Mouse (Mus musculus) neural tube, embryonic 13.5 days (tissue): ENCODE measurements at regions not wholly inside any gene's neighbourhood (a gene's known extent, or its start where the extent isn't known, plus 50 kb on each side); places are given as distances from the start of the nearest gene placed in this dataset.

Experiments used
- ATAC-seq: fragments of 200-750 bp; cut with Nextera tagmentation; 2 replicates; pipeline ENCODE4 v1.8.0; 2017; ENCODE audit warnings: low read depth, mild to moderate bottlenecking, moderate TSS enrichment, moderate library complexity
- H3K27ac ChIP-seq: fragments of 300-500 bp; sonication (generic); replicated peaks from 2 replicates; pipeline ENCODE4 v1.5.1; 2015; ENCODE audit warnings: moderate library complexity, mild to moderate bottlenecking, inconsistent platforms
- H3K27me3 ChIP-seq: fragments of 300-500 bp; sonication (generic); 2 replicates; pipeline ENCODE4 v1.6.1; 2015; ENCODE audit warnings: mild to moderate bottlenecking, inconsistent platforms
- H3K36me3 ChIP-seq: fragments of 300-500 bp; sonication (generic); 2 replicates; pipeline ENCODE4 v1.6.1; 2015; ENCODE audit warnings: mild to moderate bottlenecking, inconsistent platforms
- H3K4me1 ChIP-seq: fragments of 300-500 bp; sonication (generic); replicated peaks from 2 replicates; pipeline ENCODE4 v1.6.1; 2015; ENCODE audit warnings: inconsistent platforms
- H3K4me2 ChIP-seq: fragments of 300-500 bp; sonication (generic); 2 replicates; pipeline ENCODE4 v1.6.1; 2015; ENCODE audit warnings: inconsistent platforms, mild to moderate bottlenecking, moderate library complexity
- H3K4me3 ChIP-seq: fragments of 300-500 bp; sonication (generic); 2 replicates; pipeline ENCODE4 v1.5.1; 2015; ENCODE audit warnings: mild to moderate bottlenecking, inconsistent platforms
- H3K9ac ChIP-seq: fragments of 300-500 bp; sonication (generic); 2 replicates; pipeline ENCODE4 v1.6.1; 2015; ENCODE audit warnings: moderate library complexity, mild to moderate bottlenecking, inconsistent platforms
- H3K9me3 ChIP-seq: fragments of 300-500 bp; sonication (generic); 2 replicates; pipeline ENCODE4 v1.6.1; 2016; ENCODE audit warnings: inconsistent platforms
- WGBS: fragments of 180-500 bp; shearing (Covaris S2); methylation state at CpG from one replicate; pipeline ENCODE4 v1.1.7; 2015; 5-methylcytosine and 5-hydroxymethylcytosine counted together

DNA sequence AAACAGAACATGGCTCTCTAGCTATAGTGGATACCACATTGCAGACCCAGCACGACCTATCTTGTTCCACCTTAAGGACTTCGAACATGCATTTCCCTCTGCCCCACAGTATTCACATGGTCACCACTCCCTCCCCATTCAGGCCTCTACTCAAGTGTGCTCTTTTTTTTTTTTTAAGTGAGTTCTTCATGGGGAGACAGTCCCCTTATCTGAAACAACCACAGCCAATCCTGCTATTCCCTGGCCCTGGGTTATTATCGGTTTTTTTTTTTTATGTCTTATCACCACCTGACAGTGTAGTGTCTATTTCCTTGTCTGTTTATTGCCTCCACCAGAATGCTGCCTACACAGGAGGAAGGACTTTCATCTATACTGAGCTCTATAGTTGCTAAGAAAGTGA, 125.6 kb upstream of the Parp11 start:
- Histone ChIP-seq H3K9ac (no peak overlapping the region), H3K36me3 (no peaks in the 10 kb centered on the region), H3K9me3 (no peaks in the 10 kb centered on the region), H3K4me1 (0 out of 2 replicates have a peak, but pooled peaks cover 4% of the 10 kb centered on the region), H3K27ac (no peak overlapping the region), H3K4me3 (no peak overlapping the region), H3K27me3 (no peaks in the 10 kb centered on the region), H3K4me2 (no peak overlapping the region)
- 86% methylated on average over 3 of the region's 3 CpGs for WGBS
- ATAC-seq = no peak

DNA sequence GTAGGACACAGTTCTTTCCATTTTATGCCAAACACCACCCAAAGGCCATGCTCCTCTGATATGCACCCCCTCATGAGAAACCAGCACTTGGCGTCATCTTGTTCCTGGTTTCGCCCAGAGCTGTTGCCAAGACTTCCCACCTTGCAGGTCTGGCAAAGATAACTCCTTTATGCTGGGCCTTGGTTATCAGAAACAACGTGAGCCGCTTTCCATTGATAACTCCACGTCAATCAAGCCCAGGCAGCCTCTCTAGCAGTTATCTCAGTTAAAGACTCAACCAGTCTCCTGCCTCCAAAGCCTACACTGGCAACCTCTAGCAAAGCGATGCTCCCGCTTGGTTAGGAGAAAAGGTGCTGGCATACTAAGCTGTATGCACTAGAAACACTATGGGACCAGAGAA, 124.2 kb upstream of the Parp11 start:
- Histone ChIP-seq H3K27me3 (no peaks in the 10 kb centered on the region), H3K9me3 (no peaks in the 10 kb centered on the region), H3K27ac (no peak overlapping the region), H3K4me1 (0 out of 2 replicates have a peak, but pooled peaks cover 4% of the 10 kb centered on the region), H3K4me3 (no peak overlapping the region), H3K4me2 (no peak overlapping the region), H3K9ac (no peak overlapping the region), H3K36me3 (no peaks in the 10 kb centered on the region)
- 82% methylated on average over 7 of the region's 7 CpGs for WGBS
- no peak for ATAC-seq

DNA sequence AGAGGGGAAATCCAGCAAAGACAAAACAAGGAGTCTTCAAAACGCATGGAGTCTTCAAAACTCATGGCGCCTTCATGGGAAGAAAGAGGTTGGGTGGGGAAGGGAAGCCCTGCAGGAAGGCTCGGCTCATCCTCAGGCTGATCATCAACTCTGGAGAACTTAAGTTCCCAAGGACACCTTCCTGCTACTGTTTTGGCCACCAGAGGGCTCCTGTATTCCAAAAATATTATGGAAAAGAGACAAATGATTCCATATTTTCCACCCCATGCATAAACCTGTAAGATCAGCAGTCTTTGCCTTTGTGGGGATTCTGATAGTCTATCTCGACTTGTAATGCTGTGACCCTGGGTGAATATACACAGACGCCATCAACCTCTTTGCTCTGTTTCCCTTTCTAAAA, 121.7 kb upstream of the Parp11 start:
- H3K4me2 ChIP-seq = no peak overlapping the region
- H3K36me3 ChIP-seq = no peaks in the 10 kb centered on the region
- no peak overlapping the region for H3K4me3 ChIP-seq
- H3K9me3 ChIP-seq = no peaks in the 10 kb centered on the region
- peaks cover 19% of the 10 kb centered on the region for H3K4me1 ChIP-seq
- ATAC-seq = no peak
- H3K9ac ChIP-seq = no peak overlapping the region
- H3K27me3 ChIP-seq = no peaks in the 10 kb centered on the region
- WGBS = 63% methylated on average over 5 of the region's 5 CpGs
- no peak overlapping the region for H3K27ac ChIP-seq

DNA sequence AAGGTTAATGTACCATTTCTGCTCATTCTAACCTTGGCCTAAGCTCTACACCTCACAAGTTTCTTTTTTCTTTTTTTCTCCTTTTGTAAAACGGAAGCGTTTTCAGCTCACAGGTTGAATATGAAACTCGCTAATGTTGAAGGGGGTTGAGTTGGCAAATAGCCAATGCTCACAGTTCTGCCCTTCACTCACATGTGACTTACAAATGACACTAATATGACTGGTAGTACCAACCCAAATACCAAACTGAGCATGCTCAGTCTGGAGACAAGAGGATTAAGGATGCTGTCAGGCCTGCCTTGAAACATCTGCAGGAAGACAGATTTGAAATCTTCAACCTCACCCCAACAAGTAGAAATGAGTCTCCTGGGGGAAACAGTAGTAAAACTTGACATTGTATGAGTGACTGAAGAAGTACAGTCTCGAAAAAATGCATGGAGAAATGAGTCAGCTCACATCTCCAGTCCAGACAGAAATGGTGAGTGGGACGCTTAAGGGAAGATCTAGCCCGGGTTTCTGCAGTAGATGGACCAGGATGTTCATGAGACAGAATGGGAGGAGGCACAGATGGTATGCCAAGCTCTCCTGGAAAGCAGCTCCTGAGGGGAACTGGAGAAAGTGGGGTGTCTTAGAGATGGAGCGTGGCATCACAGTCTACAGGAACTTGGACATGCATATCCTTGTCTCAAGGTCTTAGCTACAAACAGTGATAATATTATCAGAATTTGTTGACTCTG, 120.9 kb upstream of the Parp11 start:
- Histone ChIP-seq H3K27me3 (no peaks in the 10 kb centered on the region), H3K36me3 (no peaks in the 10 kb centered on the region), H3K4me2 (no peak overlapping the region), H3K9ac (no peak overlapping the region), H3K4me3 (no peak overlapping the region), H3K4me1 (peaks cover 23% of the 10 kb centered on the region), H3K9me3 (no peaks in the 10 kb centered on the region), H3K27ac (no peak overlapping the region)
- no peak for ATAC-seq
- WGBS = 90% methylated on average over 7 of the region's 7 CpGs

DNA sequence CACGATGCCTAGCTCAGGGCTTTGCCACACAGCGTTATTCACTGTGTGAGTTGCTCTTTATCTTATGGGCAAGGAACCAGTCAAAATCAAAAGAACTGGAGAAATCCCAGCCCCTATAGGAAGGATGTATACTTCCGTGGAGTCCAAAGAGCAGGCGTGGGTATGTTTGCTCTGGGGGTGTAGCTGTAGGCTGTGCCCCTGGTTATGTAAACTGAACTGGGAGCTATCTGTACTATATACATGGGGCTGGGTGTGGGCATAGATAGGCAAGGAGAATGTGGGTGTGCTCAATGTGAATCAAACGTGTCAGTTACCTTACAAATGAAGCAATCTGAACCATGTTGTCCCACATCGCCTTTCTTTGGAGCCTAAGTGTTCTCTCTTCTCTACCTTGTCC, 120.3 kb upstream of the Parp11 start:
- Histone ChIP-seq H3K4me1 (peaks cover 29% of the 10 kb centered on the region), H3K36me3 (no peaks in the 10 kb centered on the region), H3K4me2 (no peak overlapping the region), H3K9ac (no peak overlapping the region), H3K27ac (no peak overlapping the region), H3K27me3 (no peaks in the 10 kb centered on the region), H3K4me3 (no peak overlapping the region), H3K9me3 (no peaks in the 10 kb centered on the region)
- 92% methylated on average over 6 of the region's 6 CpGs for WGBS
- no peak for ATAC-seq

DNA sequence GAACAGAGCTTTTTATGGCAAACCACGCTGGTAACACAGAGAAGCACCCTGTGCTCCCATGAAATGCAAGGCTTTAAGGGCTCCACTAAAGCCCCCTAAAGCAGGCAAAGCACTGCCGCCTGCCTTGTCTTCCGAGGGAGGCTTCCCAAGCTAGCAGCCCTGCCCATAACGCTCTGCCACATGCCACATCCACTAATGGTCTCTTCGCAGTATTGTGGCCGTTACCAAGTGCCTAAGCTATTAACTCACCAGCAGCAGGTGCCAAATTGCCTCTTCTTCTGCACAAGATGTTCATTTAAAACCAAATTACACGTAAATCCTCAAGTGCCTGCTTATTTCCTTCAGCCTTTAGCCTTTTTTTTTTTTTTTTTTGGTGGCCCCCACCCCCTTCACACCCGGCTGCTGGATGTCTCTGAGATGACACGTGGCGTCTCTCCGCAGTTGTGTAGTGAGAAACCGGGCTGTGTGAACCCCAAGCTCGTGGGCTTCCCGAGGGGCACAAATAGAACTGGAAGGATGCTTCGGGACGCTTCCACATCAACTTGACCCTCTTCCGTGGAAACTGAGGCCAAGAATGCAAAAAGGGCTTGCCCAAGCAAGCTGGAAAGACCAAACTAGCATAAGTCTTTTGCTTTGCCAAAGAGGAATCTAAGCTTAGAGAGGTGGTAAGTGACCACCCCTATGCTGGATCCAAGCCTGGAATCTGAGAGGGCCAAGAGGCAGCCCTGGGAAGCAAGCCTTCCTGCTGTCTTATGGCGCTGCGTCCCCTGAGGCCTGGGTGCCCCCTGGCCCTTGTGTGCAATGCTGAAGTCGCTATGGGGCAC, 117.2 kb upstream of the Parp11 start:
- 26% methylated on average over 20 of the region's 20 CpGs for WGBS
- Histone ChIP-seq H3K9ac (peak overlapping the region; percentile 71), H3K27me3 (no peaks in the 10 kb centered on the region), H3K36me3 (no peaks in the 10 kb centered on the region), H3K4me2 (peak overlapping the region; percentile 72), H3K9me3 (no peaks in the 10 kb centered on the region), H3K4me3 (peak overlapping the region; percentile 49), H3K4me1 (peaks cover 29% of the 10 kb centered on the region), H3K27ac (peak overlapping the region; percentile 77)
- peak; percentile 57 for ATAC-seq

DNA sequence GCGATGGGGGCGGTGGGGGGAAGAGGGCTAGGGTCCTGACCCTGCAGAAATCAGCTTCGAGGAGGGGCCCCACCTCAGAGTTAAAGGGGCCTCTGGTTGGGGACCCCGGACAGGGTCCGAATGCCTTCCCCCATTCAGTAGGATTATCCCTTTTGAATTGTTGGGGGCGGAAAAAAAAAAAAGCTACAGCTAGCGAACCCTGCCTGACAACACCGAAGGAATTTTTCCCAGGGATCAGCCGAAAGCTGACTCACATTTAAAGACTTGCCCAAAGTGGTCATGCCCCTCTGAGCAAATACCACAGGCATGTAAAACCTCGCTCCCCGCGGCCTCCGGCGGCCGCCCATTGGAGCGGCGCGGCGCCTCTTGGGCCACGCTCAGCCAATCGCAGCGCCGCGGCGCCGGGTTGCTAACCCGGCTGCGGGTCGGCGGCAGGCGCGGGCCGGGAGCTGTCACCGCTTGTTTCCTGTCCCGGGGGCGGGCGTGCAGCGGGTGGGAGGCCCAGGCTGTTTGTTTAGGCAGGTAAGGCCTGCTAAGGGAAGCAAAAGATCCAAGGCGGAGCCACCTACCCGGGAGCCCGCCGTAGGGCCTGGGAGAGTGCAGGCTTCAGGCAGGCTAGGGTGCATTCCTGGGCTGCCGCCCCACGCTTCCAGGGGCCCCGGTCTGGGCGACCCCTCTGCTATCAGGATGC, 116.5 kb upstream of the Parp11 start:
- Histone ChIP-seq H3K4me3 (peak overlapping the region; percentile 49), H3K9me3 (no peaks in the 10 kb centered on the region), H3K9ac (peak overlapping the region; percentile 71), H3K36me3 (no peaks in the 10 kb centered on the region), H3K27me3 (no peaks in the 10 kb centered on the region), H3K27ac (peak overlapping the region; percentile 81), H3K4me1 (peaks cover 26% of the 10 kb centered on the region), H3K4me2 (peak overlapping the region; percentile 72)
- ATAC-seq = peak; percentile 94
- under 1% methylated on average over 46 of the region's 46 CpGs for WGBS

DNA sequence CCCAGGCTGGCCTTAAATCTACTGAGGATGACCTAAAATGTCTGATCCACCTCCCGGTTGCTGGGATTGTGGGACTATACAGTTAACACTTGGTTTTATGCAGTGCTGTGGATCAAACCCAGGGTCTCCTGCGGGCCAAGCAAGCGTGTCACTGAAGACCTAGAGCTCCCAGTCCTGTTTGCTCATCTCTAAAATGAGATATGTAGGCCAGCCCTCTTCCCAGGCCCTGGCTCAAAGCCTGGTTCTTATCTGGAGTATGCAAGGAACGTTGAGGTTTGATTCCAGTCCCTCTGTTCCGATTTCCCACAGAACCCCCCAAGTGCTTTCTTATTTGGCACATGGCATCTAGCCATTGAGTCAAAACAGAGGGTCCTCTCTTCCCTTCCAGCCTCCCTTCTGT, 115.5 kb upstream of the Parp11 start:
- H3K4me2 ChIP-seq = 0 out of 2 replicates have a peak overlapping the region, but pooled peaks have one; percentile 72
- H3K9ac ChIP-seq = no peak overlapping the region
- ATAC-seq = no peak
- H3K36me3 ChIP-seq = no peaks in the 10 kb centered on the region
- no peak overlapping the region for H3K4me3 ChIP-seq
- H3K4me1 ChIP-seq = peaks cover 35% of the 10 kb centered on the region
- 81% methylated on average over 5 of the region's 5 CpGs for WGBS
- no peaks in the 10 kb centered on the region for H3K9me3 ChIP-seq
- peak overlapping the region; percentile 81; the same call in 1 of the 2 replicates for H3K27ac ChIP-seq
- no peaks in the 10 kb centered on the region for H3K27me3 ChIP-seq

DNA sequence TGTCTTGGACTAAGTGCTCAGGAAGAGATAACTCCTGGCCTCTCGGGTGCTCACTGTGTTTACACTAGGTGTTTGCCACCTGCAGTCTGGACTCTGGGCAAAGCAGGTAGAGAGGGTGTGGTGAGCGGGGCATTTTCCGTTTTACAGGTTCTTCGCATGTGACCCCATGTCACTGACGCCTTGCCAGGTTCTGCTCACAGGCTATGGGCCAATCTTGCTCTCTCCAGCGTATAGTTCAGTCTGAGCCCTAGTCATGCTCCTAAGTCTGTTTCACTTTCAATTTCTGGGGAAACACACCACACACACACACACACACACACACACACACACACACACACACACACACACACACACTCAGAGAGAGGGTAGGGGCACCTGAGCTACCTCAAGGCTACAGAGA, 112.4 kb upstream of the Parp11 start:
- WGBS = 95% methylated on average over 6 of the region's 6 CpGs
- Histone ChIP-seq H3K27ac (no peak overlapping the region), H3K4me3 (no peak overlapping the region), H3K27me3 (no peaks in the 10 kb centered on the region; the same call in 1 of the 2 replicates), H3K4me2 (no peak overlapping the region), H3K4me1 (peaks cover 58% of the 10 kb centered on the region), H3K9ac (no peak overlapping the region), H3K36me3 (no peaks in the 10 kb centered on the region), H3K9me3 (no peaks in the 10 kb centered on the region)
- ATAC-seq = no peak

DNA sequence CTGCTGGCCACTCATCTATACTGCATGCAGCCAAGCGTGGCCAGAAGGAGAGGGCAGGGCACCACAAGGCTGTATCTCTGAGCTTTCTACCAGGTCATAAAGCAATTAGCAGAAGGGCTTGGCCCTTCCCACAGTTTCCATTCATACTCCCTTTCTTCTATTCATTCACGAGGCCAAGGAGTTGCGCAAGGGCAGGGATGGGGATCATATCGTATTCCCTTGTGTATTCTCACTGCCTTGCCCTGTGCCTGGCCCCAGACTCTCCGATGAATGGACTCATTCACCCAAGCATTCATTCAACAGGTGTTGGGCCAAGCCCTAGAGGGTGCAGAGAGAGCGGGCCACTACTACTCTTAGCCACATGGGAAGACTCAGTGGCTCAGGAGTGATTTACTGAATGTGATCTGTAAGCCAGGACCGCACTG, 111.2 kb upstream of the Parp11 start:
- ATAC-seq = no peak
- 24% methylated on average over 7 of the region's 7 CpGs for WGBS

DNA sequence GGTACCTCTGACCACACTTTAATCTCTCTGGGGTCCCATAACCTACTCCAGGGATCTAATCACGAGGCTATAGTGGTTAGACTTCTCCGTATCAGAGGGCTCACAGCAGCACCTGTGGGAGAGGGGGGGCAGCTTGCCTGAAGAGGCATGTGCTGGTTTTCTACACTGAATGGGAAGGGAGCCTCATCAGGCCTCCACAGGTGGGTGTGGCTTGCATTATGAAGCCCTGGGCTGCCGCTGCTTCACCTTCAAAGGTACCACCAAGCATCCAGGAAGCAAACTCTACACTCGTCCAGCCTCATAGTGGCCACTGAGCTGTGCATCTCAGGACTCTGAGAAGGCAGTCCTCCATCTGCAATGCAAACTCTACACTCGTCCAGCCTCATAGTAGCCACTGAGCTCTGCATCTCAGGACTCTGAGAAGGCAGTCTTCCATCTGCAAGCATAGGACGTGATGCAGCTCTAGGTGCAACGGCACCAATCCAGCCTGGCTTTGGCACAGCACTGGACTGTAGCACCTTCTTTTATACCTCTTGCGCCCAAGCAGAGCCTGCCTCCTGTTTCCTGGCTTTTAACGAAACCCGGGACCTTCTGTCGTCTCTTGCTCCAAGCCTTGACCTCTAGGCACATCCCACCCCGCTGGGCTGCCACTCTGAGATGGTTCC, 110.5 kb upstream of the Parp11 start:
- no peaks in the 10 kb centered on the region for H3K36me3 ChIP-seq
- H3K27ac ChIP-seq = peak overlapping the region; percentile 79
- 0 out of 2 replicates have a peak, but pooled peaks have one; percentile 29 for ATAC-seq
- no peaks in the 10 kb centered on the region; the same call in 1 of the 2 replicates for H3K27me3 ChIP-seq
- no peaks in the 10 kb centered on the region for H3K9me3 ChIP-seq
- no peak overlapping the region for H3K4me2 ChIP-seq
- WGBS = 9% methylated on average over 12 of the region's 12 CpGs
- no peak overlapping the region for H3K4me3 ChIP-seq
- peak overlapping the region; percentile 26; the same call in 1 of the 2 replicates for H3K9ac ChIP-seq
- H3K4me1 ChIP-seq = peaks cover 52% of the 10 kb centered on the region

More for the DNA sequence above, 111.2 kb upstream of the Parp11 start:
- H3K36me3 ChIP-seq = no peaks in the 10 kb centered on the region
- peaks cover 52% of the 10 kb centered on the region for H3K4me1 ChIP-seq
- no peaks in the 10 kb centered on the region; the same call in 1 of the 2 replicates for H3K27me3 ChIP-seq
- no peak overlapping the region for H3K4me3 ChIP-seq
- no peaks in the 10 kb centered on the region for H3K9me3 ChIP-seq
- no peak overlapping the region for H3K9ac ChIP-seq
- H3K4me2 ChIP-seq = no peak overlapping the region
- H3K27ac ChIP-seq = no peak overlapping the region
